In the genomic region with DNA sequence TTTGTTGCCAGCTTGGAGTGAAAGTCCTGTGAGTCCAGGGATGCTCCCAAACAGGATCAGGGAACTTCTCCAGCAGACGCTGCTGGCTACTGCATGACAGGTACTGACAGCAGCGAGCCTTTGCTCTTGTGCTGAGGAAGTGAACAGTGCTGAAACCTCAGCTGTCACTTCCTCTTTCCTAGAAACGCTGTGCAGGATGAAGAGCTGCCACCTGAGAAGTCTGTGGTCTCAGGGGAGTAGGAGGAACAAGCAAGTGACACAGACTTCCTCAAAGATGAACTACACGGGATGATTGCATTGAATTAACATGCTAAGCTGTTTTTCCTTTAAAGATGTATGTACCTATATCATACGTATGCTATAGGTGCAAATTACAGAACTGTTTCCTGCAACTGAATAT, we compare ENCODE assay signal across 15 mouse cellular contexts. TPM values are rescaled to one million over a fixed set of nuclear protein-coding genes. Genes with fewer than 3 reads are reported as not detected.
DNase-seq lines count a peak whose midpoint lies in the region; ATAC-seq and TF ChIP-seq lines count a peak whose summit lies in the region.
"Had no signal": no experiment of that assay in that cellular context is flagged by ENCODE, and none has a peak within 500 bp of the region (broad histone marks: within the 10 kb centered on the region; RNA-seq: fewer than 3 reads in every experiment).

No protein-coding gene starts in this region.

- no peaks in the 10 kb centered on the region; the same call in 1 of the 2 replicates for H3K79me2 ChIP-seq in liver, adult 2 months (ENCODE audit: control insufficient read depth, insufficient read depth, low read length)

- DNase-seq in liver, adult 2 months (ENCODE audit: extremely low read depth, low read depth, low spot score) = peak; percentile 12
- DNase-seq in liver = no peak
- DNase-seq in liver, embryonic 13.5 days = no peak
- DNase-seq in natural killer cell, adult 2 months (ENCODE audit: low spot score in 2 of 2) = peak; percentile 59 to 74
- peak; percentile 25 to 40 for DNase-seq in thymus, postnatal 36 days
- DNase-seq in midbrain, embryonic 11.5 days (ENCODE audit: low spot score, missing footprints) = no peak
- DNase-seq: cerebellum, adult 9-10 months; kidney, adult 8-10 months; layer of hippocampus, adult 9-11 months had no signal

- no peaks in the 10 kb centered on the region for H3K27me3 ChIP-seq in liver, adult 2 months (ENCODE audit: control insufficient read depth, insufficient read depth, low read length)
- H3K27me3 ChIP-seq in liver, embryonic 13.5 days = no peaks in the 10 kb centered on the region
- H3K27me3 ChIP-seq in midbrain, embryonic 11.5 days (ENCODE audit: control insufficient read depth, insufficient read depth, low read length) = no peaks in the 10 kb centered on the region
- H3K27me3 ChIP-seq in intestine, embryonic 15.5 days (replicated peaks) = no peaks in the 10 kb centered on the region
- H3K27me3 ChIP-seq: embryonic facial prominence, embryonic 12.5 days had no signal

- H3K27ac ChIP-seq in liver, adult 2 months (replicated peaks; ENCODE audit: insufficient read depth, low read depth, low read length) = no peak overlapping the region
- 0 out of 2 replicates have a peak overlapping the region, but pooled peaks have one; percentile 21 for H3K27ac ChIP-seq in liver, embryonic 13.5 days
- no peak overlapping the region for H3K27ac ChIP-seq in midbrain, embryonic 11.5 days (ENCODE audit: low read depth, low read length)
- no peak overlapping the region for H3K27ac ChIP-seq in intestine, embryonic 15.5 days
- H3K27ac ChIP-seq: embryonic facial prominence, embryonic 12.5 days; heart, adult 2 months; liver, embryonic 14.5 days had no signal

- H3K9me3 ChIP-seq in liver, embryonic 13.5 days (replicated peaks) = no peaks in the 10 kb centered on the region
- H3K9me3 ChIP-seq in midbrain, embryonic 11.5 days (ENCODE audit: control insufficient read depth, low read length) = no peaks in the 10 kb centered on the region
- no peaks in the 10 kb centered on the region for H3K9me3 ChIP-seq in intestine, embryonic 15.5 days
- H3K9me3 ChIP-seq: embryonic facial prominence, embryonic 12.5 days had no signal

- H3K4me1 ChIP-seq in liver, adult 2 months (ENCODE audit: control insufficient read depth, insufficient read depth, low read length) = no peaks in the 10 kb centered on the region
- H3K4me1 ChIP-seq in liver, embryonic 13.5 days (replicated peaks) = peaks cover 72% of the 10 kb centered on the region
- H3K4me1 ChIP-seq in midbrain, embryonic 11.5 days (ENCODE audit: control insufficient read depth, insufficient read depth, low read length) = no peaks in the 10 kb centered on the region
- no peaks in the 10 kb centered on the region for H3K4me1 ChIP-seq in intestine, embryonic 15.5 days (replicated peaks)
- H3K4me1 ChIP-seq: embryonic facial prominence, embryonic 12.5 days had no signal

- H3K4me3 ChIP-seq in liver, adult 2 months (ENCODE audit: insufficient read depth, low read depth, low read length) = no peak overlapping the region
- H3K4me3 ChIP-seq in liver, embryonic 13.5 days (replicated peaks) = no peak overlapping the region
- no peak overlapping the region for H3K4me3 ChIP-seq in midbrain, embryonic 11.5 days (ENCODE audit: low read depth, low read length)
- no peak overlapping the region for H3K4me3 ChIP-seq in intestine, embryonic 15.5 days (replicated peaks)
- H3K4me3 ChIP-seq: embryonic facial prominence, embryonic 12.5 days; heart, adult 2 months had no signal

- 72% methylated on average over 5 of the region's 5 CpGs for WGBS in liver, adult 2 months
- 34% methylated on average over 5 of the region's 5 CpGs for WGBS in liver, embryonic 13.5 days (ENCODE audit: insufficient replicate concordance)
- WGBS in midbrain, embryonic 11.5 days = 83% methylated on average over 5 of the region's 5 CpGs
- 71% methylated on average over 5 of the region's 5 CpGs for WGBS in intestine, embryonic 15.5 days

- ATAC-seq in liver, embryonic 13.5 days (ENCODE audit: low read depth) = no peak
- no peak for ATAC-seq in midbrain, embryonic 11.5 days (ENCODE audit: low FRiP score)
- no peak for ATAC-seq in erythroblast, adult 5-6 weeks (replicated peaks; ENCODE audit: low FRiP score, poor library complexity, severe bottlenecking)
- ATAC-seq in intestine, embryonic 15.5 days = no peak
- ATAC-seq: forebrain, embryonic 16.5 days had no signal

- no peak overlapping the region for H3K9ac ChIP-seq in liver, adult 2 months (ENCODE audit: low read depth, low read length)
- no peak overlapping the region for H3K9ac ChIP-seq in liver, embryonic 13.5 days
- no peak overlapping the region for H3K9ac ChIP-seq in midbrain, embryonic 11.5 days (ENCODE audit: low read length)
- H3K9ac ChIP-seq in intestine, embryonic 15.5 days = no peak overlapping the region
- H3K9ac ChIP-seq: embryonic facial prominence, embryonic 12.5 days; liver, embryonic 14.5 days had no signal

- TF ChIP-seq POLR2A in liver, adult 2 months (IDR thresholded peaks at IDR 0.05; ENCODE audit: extremely low read depth, insufficient read depth, low read length) = no peak

- no peak for TF ChIP-seq CTCF in liver, adult 2 months (IDR thresholded peaks at IDR 0.05; ENCODE audit: low read depth, low read length)

- H3K4me2 ChIP-seq in liver, embryonic 13.5 days = no peak overlapping the region
- H3K4me2 ChIP-seq in midbrain, embryonic 11.5 days = no peak overlapping the region
- H3K4me2 ChIP-seq in intestine, embryonic 15.5 days (replicated peaks) = no peak overlapping the region
- H3K4me2 ChIP-seq: embryonic facial prominence, embryonic 12.5 days had no signal

- H3K36me3 ChIP-seq in liver, adult 2 months (ENCODE audit: control insufficient read depth, insufficient read depth, low read length) = peaks cover 78% of the 10 kb centered on the region
- peaks cover 16% of the 10 kb centered on the region; the same call in 1 of the 2 replicates for H3K36me3 ChIP-seq in liver, embryonic 13.5 days
- H3K36me3 ChIP-seq in midbrain, embryonic 11.5 days (ENCODE audit: control insufficient read depth, insufficient read depth, low read length) = no peaks in the 10 kb centered on the region
- no peaks in the 10 kb centered on the region for H3K36me3 ChIP-seq in intestine, embryonic 15.5 days

RNA-seq across cellular contexts. Expression of a gene that starts 10.9 kb away (rescaled TPM):
- total RNA-seq in liver, adult 2 months (2014; rRNA removed) = 0.07 TPM in 1 of 2 replicates, not detected in the other
- 0.06 and 0.15 TPM in 2 replicates for polyA plus RNA-seq in liver, adult 2 months (2012; rRNA removed)
- 13.4 and 17.9 TPM in 2 replicates for polyA plus RNA-seq in liver, embryonic 13.5 days (2015; fragmentation: Nextera tagmentation; extraction: Ambion mirVana)
- 2.9 and 3.0 TPM in 2 replicates for polyA plus RNA-seq in midbrain, embryonic 11.5 days (2014; fragmentation: Nextera tagmentation; extraction: Ambion mirVana)
- 1.0 and 4.2 TPM in 2 replicates for total RNA-seq in erythroblast, adult 5-6 weeks (2015; ENCODE audit: low replicate concordance)
- 0.14 and 1.0 TPM in 2 replicates for total RNA-seq in erythroblast, adult 5-6 weeks (2017; ENCODE audit: low replicate concordance)
- 0.44 and 0.58 TPM in 2 replicates for polyA plus RNA-seq in intestine, embryonic 15.5 days (2015; fragmentation: Nextera tagmentation; extraction: Ambion mirVana)

Comparison
In these comparisons a context has a peak if more than half of its experiments do, and no peak if none do; other contexts are left out.
1. DNase-seq: peak in liver, adult 2 months (single experiment), natural killer cell, adult 2 months (2 of 2) and thymus, postnatal 36 days (2 of 2); none in liver (single experiment), liver, embryonic 13.5 days (single experiment) and midbrain, embryonic 11.5 days (single experiment).